Mouse (Mus musculus): ENCODE data around the gene Epo. TPM values are rescaled to one million over a fixed set of nuclear protein-coding genes. Genes with fewer than 3 reads are reported as not detected.

Epo gene
- polyA plus RNA-seq, 1 experiment from 2014 or later: not detected

DNA sequence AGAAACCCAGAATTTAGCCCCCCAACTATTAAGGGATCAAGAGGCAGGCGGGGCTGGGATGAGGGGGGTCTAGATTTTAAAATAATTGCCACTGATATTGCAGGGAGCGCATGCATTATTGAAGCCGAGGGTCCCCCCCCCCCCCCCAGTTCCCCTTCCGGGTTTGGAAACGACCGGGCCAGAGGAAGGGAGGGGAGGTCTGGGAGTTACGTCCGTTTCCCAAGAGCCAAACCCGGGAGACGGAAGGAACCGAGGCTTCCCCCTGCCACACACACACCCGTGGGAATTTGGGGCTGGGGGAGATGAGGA, 280 bp downstream of the Epo start:
- Histone ChIP-seq H3K4me1 (ENCODE audit: control insufficient read depth, insufficient read depth, low read length) (peaks cover 17% of the 10 kb centered on the region), H3K36me3 (ENCODE audit: control insufficient read depth, insufficient read depth, low read length) (peaks cover 23% of the 10 kb centered on the region), H3K9ac (ENCODE audit: low read depth, low read length) (peak overlapping the region; percentile 100), H3K27ac (ENCODE audit: low read length) (peak overlapping the region; percentile 99), H3K9me3 (replicated peaks; ENCODE audit: control insufficient read depth, low read length, poor library complexity, severe bottlenecking) (no peaks in the 10 kb centered on the region), H3K4me2 (ENCODE audit: low read length) (peak overlapping the region; percentile 90), H3K4me3 (ENCODE audit: low read depth, low read length) (peak overlapping the region; percentile 96), H3K27me3 (ENCODE audit: control insufficient read depth, insufficient read depth, low read depth, low read length) (no peaks in the 10 kb centered on the region)
- WGBS: 1% methylated on average over 9 of the region's 12 CpGs
- ATAC-seq: no peak

DNA sequence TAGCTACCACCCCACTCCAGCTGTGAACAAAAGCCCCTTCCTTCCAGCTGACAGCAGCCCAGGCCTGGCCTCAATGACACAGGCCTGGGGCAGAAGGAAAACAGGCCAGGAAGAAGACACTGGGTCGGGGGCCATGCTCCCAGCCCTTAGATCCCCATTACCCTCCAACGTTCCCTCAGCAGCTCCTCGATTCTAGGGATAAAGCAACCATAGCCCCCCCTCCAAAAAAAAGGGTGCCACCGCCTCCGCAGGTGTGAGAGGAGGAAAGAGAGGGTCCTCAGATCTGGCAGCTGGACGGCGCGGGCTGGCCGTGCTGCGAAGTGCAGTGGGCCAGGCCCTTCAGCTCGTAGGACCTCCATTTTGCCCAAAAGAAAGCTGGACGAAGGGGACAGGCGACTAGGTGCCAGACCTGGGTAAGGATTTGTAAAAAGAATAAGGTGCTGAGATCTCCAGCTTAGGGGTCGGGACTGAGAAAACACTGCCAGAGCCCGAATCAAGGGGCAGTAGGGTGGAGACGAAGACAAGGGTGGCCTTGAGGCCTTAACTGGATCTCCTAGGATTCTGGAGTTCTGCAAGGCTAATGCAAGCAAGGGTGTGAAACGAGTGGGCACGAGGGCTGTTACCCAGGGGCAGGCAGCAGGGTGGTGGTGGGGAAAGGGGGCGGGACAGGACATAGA, 773 bp downstream of the Epo start:
- Histone ChIP-seq H3K27me3 (ENCODE audit: control insufficient read depth, insufficient read depth, low read depth, low read length) (no peaks in the 10 kb centered on the region), H3K9ac (ENCODE audit: low read depth, low read length) (peak overlapping the region; percentile 100), H3K4me1 (ENCODE audit: control insufficient read depth, insufficient read depth, low read length) (peaks cover 20% of the 10 kb centered on the region), H3K4me3 (ENCODE audit: low read depth, low read length) (peak overlapping the region; percentile 96), H3K36me3 (ENCODE audit: control insufficient read depth, insufficient read depth, low read length) (peaks cover 26% of the 10 kb centered on the region), H3K27ac (ENCODE audit: low read length) (peak overlapping the region; percentile 99), H3K9me3 (replicated peaks; ENCODE audit: control insufficient read depth, low read length, poor library complexity, severe bottlenecking) (no peaks in the 10 kb centered on the region), H3K4me2 (ENCODE audit: low read length) (peak overlapping the region; percentile 90)
- under 1% methylated on average over 19 of the region's 19 CpGs for WGBS
- no peak for ATAC-seq

DNA sequence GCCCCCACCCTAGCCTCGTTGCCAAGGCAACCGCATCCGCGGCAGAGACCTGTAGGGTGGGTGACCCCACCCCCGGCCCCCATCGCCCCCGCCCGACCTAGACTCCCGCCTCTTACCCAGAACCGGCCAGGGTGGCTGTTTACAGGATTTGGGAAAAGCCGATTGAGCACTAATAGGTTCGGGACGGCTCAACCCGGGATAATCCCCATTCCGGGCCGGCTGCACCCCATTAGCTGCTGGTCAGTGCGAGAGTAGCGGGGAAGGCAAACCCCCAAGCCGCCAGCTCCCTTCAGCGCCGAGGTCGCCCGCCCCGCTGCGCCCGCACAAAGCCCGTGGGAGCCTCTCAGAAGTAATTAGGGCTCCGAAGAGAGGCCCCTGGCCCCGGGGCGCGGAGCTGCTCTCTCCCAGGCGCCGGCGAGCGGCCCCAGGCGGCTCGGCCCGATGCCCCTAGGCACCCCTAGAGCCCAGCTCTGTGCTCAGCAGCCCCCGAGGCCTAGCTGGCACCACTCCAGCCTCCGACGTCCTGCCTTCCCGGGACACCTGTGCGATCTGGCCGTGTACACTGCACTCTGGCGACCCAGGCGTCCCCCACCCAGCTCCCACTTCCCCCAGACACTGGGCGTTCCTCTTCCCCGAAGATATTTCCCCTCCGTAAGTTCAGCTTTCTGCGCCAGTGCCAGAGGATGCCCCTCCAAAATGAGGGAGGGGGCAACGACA, 1.5 kb downstream of the Epo start:
- peaks cover 27% of the 10 kb centered on the region for H3K36me3 ChIP-seq (ENCODE audit: control insufficient read depth, insufficient read depth, low read length)
- under 1% methylated on average over 50 of the region's 51 CpGs for WGBS
- H3K4me3 ChIP-seq (ENCODE audit: low read depth, low read length): peak overlapping the region; percentile 96
- no peak; the same call in none of the 2 replicates for ATAC-seq
- H3K27me3 ChIP-seq (ENCODE audit: control insufficient read depth, insufficient read depth, low read depth, low read length): no peaks in the 10 kb centered on the region
- peaks cover 21% of the 10 kb centered on the region for H3K4me1 ChIP-seq (ENCODE audit: control insufficient read depth, insufficient read depth, low read length)
- peak overlapping the region; percentile 100 for H3K9ac ChIP-seq (ENCODE audit: low read depth, low read length)
- peak overlapping the region; percentile 90 for H3K4me2 ChIP-seq (ENCODE audit: low read length)
- H3K27ac ChIP-seq (ENCODE audit: low read length): peak overlapping the region; percentile 99
- H3K9me3 ChIP-seq (replicated peaks; ENCODE audit: control insufficient read depth, low read length, poor library complexity, severe bottlenecking): no peaks in the 10 kb centered on the region

DNA sequence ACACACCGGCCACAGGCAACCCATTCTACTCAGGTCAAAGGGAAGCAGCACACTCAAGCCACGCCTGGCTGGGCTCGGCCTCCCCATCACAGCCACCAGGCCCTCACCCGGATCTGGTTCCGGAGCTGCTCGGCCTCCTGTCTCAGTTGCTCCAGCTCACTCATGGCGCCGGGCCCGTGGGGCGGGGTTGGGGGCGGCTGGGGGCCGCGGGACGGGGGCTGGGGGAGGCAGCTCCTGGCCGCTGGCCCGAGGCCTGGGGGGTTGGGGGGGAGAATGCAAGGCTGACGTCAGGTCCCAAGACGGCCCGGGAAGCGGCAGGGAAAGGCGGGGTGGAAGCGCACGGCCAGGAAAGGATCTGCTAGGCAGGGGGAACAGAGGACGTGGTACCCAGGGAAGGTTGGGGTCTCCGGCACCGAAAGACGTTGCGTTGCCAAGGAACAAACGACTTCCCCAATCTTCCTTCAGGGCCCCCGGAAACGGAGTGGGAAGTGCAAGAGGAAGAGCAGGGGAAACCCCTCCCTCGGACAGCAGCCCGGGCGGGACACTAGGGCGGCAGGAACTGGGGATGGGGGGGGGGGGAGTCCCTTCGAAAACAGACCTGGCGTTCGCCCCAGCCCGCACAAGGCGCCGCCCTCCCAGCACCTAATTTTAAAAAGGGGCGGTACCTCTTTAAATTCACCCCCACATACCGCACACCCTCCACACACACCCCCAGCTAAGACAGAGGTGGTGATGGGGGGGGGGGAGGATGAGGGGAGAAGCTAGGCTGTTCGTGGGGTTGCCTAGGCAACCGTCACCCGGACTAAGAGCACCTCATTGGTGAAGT, 2.2 kb downstream of the Epo start:
- under 1% methylated on average over 40 of the region's 46 CpGs for WGBS
- no peaks in the 10 kb centered on the region for H3K27me3 ChIP-seq (ENCODE audit: control insufficient read depth, insufficient read depth, low read depth, low read length)
- peak overlapping the region; percentile 99 for H3K27ac ChIP-seq (ENCODE audit: low read length)
- H3K9ac ChIP-seq (ENCODE audit: low read depth, low read length): peak overlapping the region; percentile 100
- peaks cover 21% of the 10 kb centered on the region for H3K4me1 ChIP-seq (ENCODE audit: control insufficient read depth, insufficient read depth, low read length)
- peak overlapping the region; percentile 96 for H3K4me3 ChIP-seq (ENCODE audit: low read depth, low read length)
- H3K9me3 ChIP-seq (replicated peaks; ENCODE audit: control insufficient read depth, low read length, poor library complexity, severe bottlenecking): no peaks in the 10 kb centered on the region
- peak overlapping the region; percentile 90 for H3K4me2 ChIP-seq (ENCODE audit: low read length)
- peaks cover 27% of the 10 kb centered on the region for H3K36me3 ChIP-seq (ENCODE audit: control insufficient read depth, insufficient read depth, low read length)
- ATAC-seq: peak; percentile 57

DNA sequence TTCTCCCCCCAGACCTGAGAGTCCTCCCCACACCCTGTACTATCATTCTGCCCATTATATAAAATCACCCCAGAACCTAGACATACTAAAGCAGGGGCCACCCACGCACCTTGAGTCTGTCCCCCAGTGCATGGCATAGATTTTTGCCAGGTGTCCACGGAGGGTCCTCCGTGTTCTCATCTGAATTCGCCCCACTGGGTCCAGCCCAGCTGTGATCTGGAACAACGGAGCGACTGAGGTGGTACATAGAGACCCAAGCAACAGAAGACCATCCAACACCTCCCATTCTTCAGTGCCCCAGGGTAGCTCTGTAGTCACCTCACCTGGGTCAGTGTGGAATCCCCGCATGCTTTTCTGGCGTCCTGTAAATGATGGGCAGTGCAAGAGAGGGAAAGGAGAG, 3.0 kb downstream of the Epo start:
- Histone ChIP-seq H3K9ac (ENCODE audit: low read depth, low read length) (peak overlapping the region; percentile 100), H3K4me1 (ENCODE audit: control insufficient read depth, insufficient read depth, low read length) (peaks cover 21% of the 10 kb centered on the region), H3K27me3 (ENCODE audit: control insufficient read depth, insufficient read depth, low read depth, low read length) (no peaks in the 10 kb centered on the region), H3K27ac (ENCODE audit: low read length) (peak overlapping the region; percentile 99), H3K4me2 (ENCODE audit: low read length) (peak overlapping the region; percentile 90), H3K9me3 (replicated peaks; ENCODE audit: control insufficient read depth, low read length, poor library complexity, severe bottlenecking) (no peaks in the 10 kb centered on the region), H3K4me3 (ENCODE audit: low read depth, low read length) (peak overlapping the region; percentile 96), H3K36me3 (ENCODE audit: control insufficient read depth, insufficient read depth, low read length) (peaks cover 29% of the 10 kb centered on the region)
- ATAC-seq: no peak
- WGBS: 60% methylated on average over 8 of the region's 8 CpGs

DNA sequence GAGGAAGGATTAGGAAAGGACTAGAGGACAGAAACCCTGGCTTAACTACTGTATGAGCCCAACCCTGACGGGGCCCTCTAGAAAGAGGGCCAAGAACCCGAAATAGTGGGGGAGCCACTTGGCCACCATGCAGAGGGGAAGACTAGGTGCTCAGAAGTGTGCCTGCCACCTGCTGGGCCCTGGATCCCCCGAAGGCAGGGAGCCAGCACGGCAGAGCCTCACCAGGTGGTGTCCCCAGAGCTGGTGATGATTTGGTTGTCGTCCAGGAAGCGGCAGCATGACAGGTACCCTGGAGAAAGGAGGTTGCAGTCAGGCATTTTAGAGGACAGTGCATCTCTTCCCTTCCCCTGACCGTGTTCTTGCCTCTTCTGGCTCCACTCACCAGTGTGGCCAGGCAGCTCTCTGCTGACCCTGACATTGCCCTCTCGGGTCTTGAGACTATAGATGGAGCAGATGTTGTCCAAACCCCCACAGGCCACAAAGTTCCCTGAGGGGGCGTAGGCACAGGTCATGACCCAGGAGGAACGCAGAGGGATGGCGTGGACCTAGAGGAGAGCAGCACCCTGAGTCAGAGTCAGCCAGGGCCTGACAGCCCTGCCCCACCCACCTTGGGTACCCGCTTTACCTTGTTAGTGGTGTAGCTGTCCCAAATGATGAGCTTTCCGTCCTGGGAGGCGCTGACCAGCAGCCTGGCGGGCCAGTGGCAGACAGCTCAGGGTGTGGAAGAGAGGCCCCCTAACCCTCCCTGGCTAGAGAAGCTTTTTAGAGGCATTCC, 3.6 kb downstream of the Epo start:
- peaks cover 21% of the 10 kb centered on the region for H3K4me1 ChIP-seq (ENCODE audit: control insufficient read depth, insufficient read depth, low read length)
- peaks cover 36% of the 10 kb centered on the region for H3K36me3 ChIP-seq (ENCODE audit: control insufficient read depth, insufficient read depth, low read length)
- H3K9ac ChIP-seq (ENCODE audit: low read depth, low read length): peak overlapping the region; percentile 100
- no peak overlapping the region for H3K4me3 ChIP-seq (ENCODE audit: low read depth, low read length)
- WGBS: 74% methylated on average over 15 of the region's 15 CpGs
- ATAC-seq: no peak
- H3K9me3 ChIP-seq (replicated peaks; ENCODE audit: control insufficient read depth, low read length, poor library complexity, severe bottlenecking): no peaks in the 10 kb centered on the region
- no peaks in the 10 kb centered on the region for H3K27me3 ChIP-seq (ENCODE audit: control insufficient read depth, insufficient read depth, low read depth, low read length)
- H3K4me2 ChIP-seq (ENCODE audit: low read length): peak overlapping the region; percentile 90
- H3K27ac ChIP-seq (ENCODE audit: low read length): peak overlapping the region; percentile 99

DNA sequence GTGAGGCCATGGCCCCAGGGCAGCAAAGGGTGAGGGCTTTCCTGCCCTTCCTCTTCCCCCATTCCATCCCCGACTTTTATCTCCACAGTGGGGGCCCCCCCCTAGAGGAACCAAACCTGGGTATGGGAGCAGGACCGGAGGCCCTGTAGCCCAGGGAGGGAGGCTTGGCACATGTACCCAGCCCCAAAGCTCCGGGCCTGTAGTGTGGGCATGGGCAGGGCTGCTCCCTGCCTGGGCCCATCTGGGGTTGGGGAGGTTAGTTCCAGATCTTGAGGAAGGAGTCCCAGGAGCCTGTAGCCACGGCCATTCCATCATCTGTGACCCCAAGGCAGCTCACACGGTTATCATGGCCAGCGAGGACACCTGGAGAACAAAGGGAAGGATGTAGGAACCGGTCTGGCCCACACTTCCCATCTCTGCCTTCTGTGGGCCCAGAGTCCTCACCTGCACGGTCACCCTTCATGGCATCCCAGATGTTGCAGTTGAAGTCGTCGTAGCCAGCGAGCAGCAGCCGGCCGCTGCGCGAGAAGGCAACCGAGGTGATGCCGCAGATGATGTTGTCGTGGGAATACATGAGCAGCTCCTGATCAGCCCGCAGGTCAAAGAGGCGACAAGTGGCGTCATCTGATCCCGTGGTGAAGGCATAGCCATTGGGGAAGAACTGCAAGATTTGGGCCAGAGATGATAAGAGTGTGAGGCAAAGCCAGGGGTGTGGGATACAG, 4.6 kb downstream of the Epo start:
- H3K9me3 ChIP-seq (replicated peaks; ENCODE audit: control insufficient read depth, low read length, poor library complexity, severe bottlenecking): no peaks in the 10 kb centered on the region
- no peak for ATAC-seq
- H3K4me1 ChIP-seq (ENCODE audit: control insufficient read depth, insufficient read depth, low read length): peaks cover 18% of the 10 kb centered on the region
- WGBS: 82% methylated on average over 22 of the region's 22 CpGs
- H3K36me3 ChIP-seq (ENCODE audit: control insufficient read depth, insufficient read depth, low read length): peaks cover 43% of the 10 kb centered on the region
- H3K27me3 ChIP-seq (ENCODE audit: control insufficient read depth, insufficient read depth, low read depth, low read length): no peaks in the 10 kb centered on the region
- H3K4me2 ChIP-seq (ENCODE audit: low read length): no peak overlapping the region
- no peak overlapping the region for H3K4me3 ChIP-seq (ENCODE audit: low read depth, low read length)
- no peak overlapping the region for H3K9ac ChIP-seq (ENCODE audit: low read depth, low read length)
- peak overlapping the region; percentile 39; the same call in 1 of the 2 replicates for H3K27ac ChIP-seq (ENCODE audit: low read length)

DNA sequence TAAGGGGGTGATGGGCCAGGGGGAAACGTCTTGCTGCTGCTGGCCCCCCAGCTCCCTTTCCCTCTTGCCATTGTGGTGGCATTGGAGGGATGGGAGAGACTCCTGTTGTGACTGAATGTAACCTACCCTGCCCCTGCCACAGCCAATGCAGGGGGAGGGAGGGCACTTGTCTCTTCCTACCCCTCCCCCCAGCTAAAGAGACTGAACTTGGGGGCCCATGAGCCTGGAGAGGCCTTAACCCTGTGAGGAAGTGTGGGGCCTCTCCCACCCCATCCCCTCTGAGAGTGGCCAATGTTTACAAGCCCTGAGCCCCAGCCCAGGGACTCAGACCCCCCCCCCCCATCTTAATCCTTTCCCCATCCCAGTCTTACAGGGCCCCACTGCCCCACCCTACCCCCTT, 5.6 kb downstream of the Epo start:
- WGBS: 27% methylated on average over 1 of the region's 1 CpGs
- Histone ChIP-seq H3K4me1 (ENCODE audit: control insufficient read depth, insufficient read depth, low read length) (peaks cover 18% of the 10 kb centered on the region), H3K4me2 (ENCODE audit: low read length) (no peak overlapping the region), H3K27ac (ENCODE audit: low read length) (peak overlapping the region; percentile 33; the same call in 1 of the 2 replicates), H3K27me3 (ENCODE audit: control insufficient read depth, insufficient read depth, low read depth, low read length) (no peaks in the 10 kb centered on the region), H3K4me3 (ENCODE audit: low read depth, low read length) (no peak overlapping the region), H3K36me3 (ENCODE audit: control insufficient read depth, insufficient read depth, low read length) (peaks cover 53% of the 10 kb centered on the region), H3K9me3 (replicated peaks; ENCODE audit: control insufficient read depth, low read length, poor library complexity, severe bottlenecking) (no peaks in the 10 kb centered on the region), H3K9ac (ENCODE audit: low read depth, low read length) (peak overlapping the region; percentile 14; the same call in 1 of the 2 replicates)
- ATAC-seq: no peak

Measured in midbrain, embryonic 16.5 days (tissue).